Mouse (Mus musculus) megakaryocyte, embryonic 14.5 days (primary cell): Measurements from ENCODE around the gene Sgcb.

Experiments
- FLI1 ChIP-seq: IDR thresholded peaks from 2 replicates; pipeline ENCODE4 v1.6.1; 2012; ENCODE audit warnings: low read length, inconsistent platforms, mixed read lengths
- GATA1 ChIP-seq: IDR thresholded peaks from 3 replicates; pipeline ENCODE4 v1.6.1; 2012; ENCODE audit warnings: mixed read lengths, low read length, inconsistent platforms, borderline replicate concordance

- TF ChIP-seq FLI1 (no peak), GATA1 (no peak)
Observed at GRCm38 (mm10) chr5:73633141-73633540, 14.4 kb downstream of the Sgcb start.
